Mouse (Mus musculus): Measurements from ENCODE around the gene Adcy6.

DNA sequence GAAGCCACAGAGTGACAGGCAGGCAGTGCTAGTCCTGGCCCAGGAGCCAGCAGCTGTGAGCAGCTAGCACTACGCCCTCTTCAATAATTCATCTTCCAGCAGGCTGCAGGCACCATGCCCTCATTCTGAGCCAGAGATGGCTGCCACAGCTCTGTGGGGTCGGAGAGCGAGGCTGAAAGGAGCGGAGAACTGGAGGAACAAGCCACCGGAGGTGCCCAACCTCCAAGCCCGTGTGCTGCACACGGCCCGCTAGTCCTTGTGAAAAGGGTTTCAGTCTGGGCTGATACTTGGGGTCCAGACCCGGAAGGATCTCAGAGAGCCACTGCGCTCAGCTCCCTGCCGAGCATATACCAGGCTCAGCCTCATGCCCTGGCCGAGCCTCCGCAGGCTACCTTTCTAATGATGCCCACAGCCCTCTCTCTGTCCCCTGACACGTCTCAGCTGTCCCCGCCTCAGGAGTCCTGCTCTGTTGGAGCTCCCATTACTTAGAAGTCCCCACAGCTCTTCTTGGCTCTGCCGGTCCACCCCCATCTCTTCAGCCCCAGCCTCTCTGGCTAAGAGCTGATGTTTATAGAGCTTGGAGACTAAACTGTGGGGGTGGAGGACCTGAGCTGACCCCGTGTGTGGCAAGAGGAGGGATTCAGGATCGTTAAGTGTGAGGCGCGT, 18.8 kb upstream of the Adcy6 start:
- TF ChIP-seq CTCF (conservative IDR thresholded peaks at IDR 0.05; ENCODE audit: low read length) (no peak), NANOG (IDR thresholded peaks at IDR 0.05; ENCODE audit: borderline replicate concordance, low read length) (no peak)

Data from E14TG2a.4 (cell line).